Mouse (Mus musculus) lung, embryonic 16.5 days (tissue): ENCODE measurements at regions not wholly inside any gene's neighbourhood (a gene's known extent, or its start where the extent isn't known, plus 50 kb on each side); places are given as distances from the start of the nearest gene placed in this dataset.
"Not testable (repeated sequence)": the region's sequence is repeated elsewhere in the genome, so short reads cannot be mapped to it uniquely, and the experiment has no call there.

Source experiments
- ATAC-seq: fragments of 200-750 bp; cut with Nextera tagmentation; 2 replicates; pipeline ENCODE4 v1.8.0; 2017; ENCODE audit warnings: low read depth, mild to moderate bottlenecking, moderate library complexity
- H3K27ac ChIP-seq: fragments of 300-500 bp; sonication (generic); 2 replicates; pipeline ENCODE4 v1.5.1; 2014; ENCODE audit warnings: mild to moderate bottlenecking, control low read depth, low read length
- H3K27me3 ChIP-seq: fragments of 300-500 bp; sonication (generic); 2 replicates; pipeline ENCODE4 v1.6.1; 2014; ENCODE audit warnings: low read depth, low read length, mixed read lengths; ENCODE audit not compliant: control insufficient read depth, insufficient read depth
- H3K36me3 ChIP-seq: fragments of 300-500 bp; sonication (generic); 2 replicates; pipeline ENCODE4 v1.6.1; 2014; ENCODE audit warnings: low read length; ENCODE audit not compliant: control insufficient read depth, insufficient read depth
- H3K4me1 ChIP-seq: fragments of 300-500 bp; sonication (generic); replicated peaks from 2 replicates; pipeline ENCODE4 v1.6.1; 2014; ENCODE audit warnings: low read length, mixed read lengths; ENCODE audit not compliant: control insufficient read depth, insufficient read depth
- H3K4me2 ChIP-seq: fragments of 300-500 bp; sonication (generic); 2 replicates; pipeline ENCODE4 v1.6.1; 2014; ENCODE audit warnings: low read depth, low read length, control low read depth
- H3K4me3 ChIP-seq: fragments of 300-500 bp; sonication (generic); 2 replicates; pipeline ENCODE4 v1.5.1; 2014; ENCODE audit warnings: mild to moderate bottlenecking, low read length, control low read depth
- H3K9ac ChIP-seq: fragments of 300-500 bp; sonication (generic); 2 replicates; pipeline ENCODE4 v1.6.1; 2014; ENCODE audit warnings: low read length, control low read depth
- H3K9me3 ChIP-seq: fragments of 300-500 bp; sonication (generic); 2 replicates; pipeline ENCODE4 v1.6.1; 2016; ENCODE audit warnings: low read length; ENCODE audit not compliant: control insufficient read depth
- WGBS: fragments of 180-500 bp; shearing (Covaris S2); extraction: QIAGEN DNeasy Blood & Tissue Kit; methylation state at CpG from one replicate; pipeline ENCODE4 v1.1.7; 2014; 5-methylcytosine and 5-hydroxymethylcytosine counted together

DNA sequence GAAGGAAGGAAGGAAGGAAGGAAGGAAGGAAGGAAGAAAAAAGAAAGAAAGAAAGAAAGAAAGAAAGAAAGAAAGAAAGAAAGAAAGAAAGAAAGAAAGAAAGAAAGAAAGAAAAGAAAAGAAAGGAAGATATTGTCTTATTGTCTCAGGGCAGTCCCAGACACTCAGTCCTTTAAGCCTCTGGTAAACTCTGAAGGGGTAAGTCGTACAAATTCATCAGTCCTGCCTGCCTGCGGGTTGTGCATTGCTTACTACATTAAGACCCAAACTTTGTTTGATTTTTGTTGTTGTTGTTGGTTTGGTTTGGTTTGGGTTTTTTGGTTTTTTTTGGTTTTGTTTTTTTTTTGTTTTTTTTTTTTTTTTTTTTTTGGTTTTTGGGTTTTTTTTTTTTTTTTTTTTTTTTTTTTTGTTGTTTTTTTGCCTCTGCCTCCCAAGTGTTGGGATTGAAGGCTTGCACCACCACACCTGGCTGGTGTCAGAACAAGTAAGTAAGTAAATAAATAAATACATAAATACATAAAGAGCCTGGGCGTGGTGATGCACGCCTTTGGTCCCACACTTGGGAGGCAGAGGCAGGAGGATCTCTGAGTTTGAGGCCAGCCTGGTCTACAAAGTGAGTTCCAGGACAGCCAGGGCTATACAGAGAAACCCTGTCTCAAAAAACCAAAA, 1365.2 kb downstream of the Zfp704 start:
- H3K36me3 ChIP-seq, ATAC-seq, H3K9me3 ChIP-seq, H3K4me1 ChIP-seq, H3K4me2 ChIP-seq, H3K27me3 ChIP-seq, H3K4me3 ChIP-seq, H3K9ac ChIP-seq, H3K27ac ChIP-seq: not testable (repeated sequence)
- 83% methylated on average over 4 of the region's 4 CpGs for WGBS

DNA sequence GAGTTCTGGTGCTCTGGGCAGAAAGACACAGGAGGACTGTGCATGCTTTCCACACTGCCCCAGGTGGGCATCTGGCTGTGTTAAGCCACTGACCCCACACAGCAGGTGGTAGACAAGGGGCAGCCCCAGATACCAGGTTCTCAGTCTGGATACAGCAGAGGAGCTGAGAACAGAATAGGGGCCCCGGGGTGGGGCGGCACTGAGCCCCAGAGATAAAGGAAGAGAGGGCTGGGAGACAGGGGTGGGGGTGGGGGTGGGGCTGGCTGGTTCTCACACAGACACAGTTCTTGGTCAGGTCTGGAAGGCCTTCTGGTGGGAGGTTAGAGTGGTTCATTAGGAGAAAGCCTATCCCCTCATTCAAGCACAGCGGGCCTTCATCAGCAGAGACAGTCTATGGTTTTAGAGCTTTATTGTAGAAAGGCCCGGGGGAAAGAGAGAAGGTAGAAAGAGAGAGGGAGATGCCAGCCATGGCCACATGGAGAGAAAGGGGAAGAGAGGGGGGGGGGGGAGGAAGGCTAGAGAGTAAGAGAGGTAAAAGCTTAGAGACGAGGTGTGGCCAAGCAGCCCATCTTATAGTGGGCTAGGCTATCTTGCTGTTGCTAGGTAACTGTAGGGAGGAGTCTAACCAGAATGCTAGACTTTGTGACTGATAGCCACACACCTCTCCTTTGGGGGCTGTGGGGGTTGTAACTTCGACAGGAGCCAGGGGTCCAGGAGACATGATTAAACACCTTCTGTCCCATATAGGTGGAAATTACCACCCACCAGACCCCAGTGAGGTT, 1403.1 kb downstream of the Zfp704 start:
- Histone ChIP-seq H3K9me3 (no peaks in the 10 kb centered on the region), H3K27ac (no peak overlapping the region), H3K4me1 (no peaks in the 10 kb centered on the region), H3K27me3 (no peaks in the 10 kb centered on the region), H3K9ac (no peak overlapping the region), H3K36me3 (no peaks in the 10 kb centered on the region), H3K4me2 (no peak overlapping the region), H3K4me3 (no peak overlapping the region)
- WGBS, result 67% methylated on average over 6 of the region's 6 CpGs
- ATAC-seq, result no peak

DNA sequence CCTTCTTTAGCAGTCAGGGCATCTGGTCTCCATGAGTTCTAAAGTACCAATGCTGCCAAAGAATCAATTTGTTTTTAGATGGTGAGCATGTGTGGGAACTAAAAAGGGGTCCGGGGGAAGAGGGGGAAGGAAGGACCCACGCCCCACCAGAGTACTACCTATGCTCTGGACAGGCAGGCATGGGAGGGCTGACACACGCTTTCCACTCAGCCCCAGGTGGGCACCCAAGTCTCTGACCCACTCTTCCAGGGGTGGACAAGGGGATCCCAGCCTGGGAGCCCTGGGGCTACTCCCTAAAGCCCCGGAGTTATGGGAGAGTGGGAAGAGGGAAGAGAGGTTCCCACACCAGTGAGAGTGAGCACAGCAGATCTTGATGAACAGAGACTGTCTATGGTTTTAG, 1446.9 kb downstream of the Zfp704 start:
- Histone ChIP-seq H3K4me1 (no peaks in the 10 kb centered on the region), H3K4me2 (no peak overlapping the region)
- WGBS, result 71% methylated on average over 4 of the region's 4 CpGs

DNA sequence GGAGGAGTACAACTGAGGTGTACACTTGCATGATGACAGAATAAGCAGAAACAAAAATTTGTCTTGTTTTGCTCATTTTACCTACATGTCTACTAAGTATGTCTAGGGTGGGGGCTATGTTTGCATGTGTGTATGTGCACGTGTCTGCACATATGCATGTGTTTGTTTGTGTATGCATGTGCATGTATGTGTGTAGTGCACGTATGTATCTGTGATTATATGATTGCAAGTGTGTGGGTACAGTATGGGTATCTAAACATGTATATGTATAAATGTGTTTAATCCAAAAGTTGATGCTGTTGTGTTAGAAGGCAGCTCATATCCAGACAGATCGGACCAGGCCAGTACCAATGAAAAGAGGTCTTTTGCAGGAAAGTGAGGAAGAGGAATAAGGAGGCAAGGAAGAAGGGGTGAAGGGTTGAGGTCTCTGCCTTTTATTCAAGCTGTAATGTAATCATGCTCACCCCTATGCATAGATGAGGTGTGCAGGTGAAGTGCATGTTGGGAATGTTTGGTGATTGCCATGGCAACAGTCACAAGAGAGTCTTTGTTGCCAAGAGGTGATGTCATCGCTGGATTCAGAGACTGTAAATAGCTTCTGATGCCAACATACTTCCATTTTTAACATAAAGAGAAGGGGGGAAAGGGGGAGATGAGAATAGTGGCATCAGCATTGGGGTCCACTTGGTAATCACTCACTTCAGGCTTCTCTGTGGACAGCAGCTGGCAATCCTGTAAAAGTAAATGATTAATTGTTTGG, 1447.7 kb downstream of the Zfp704 start:
- ATAC-seq, result no peak
- Histone ChIP-seq H3K36me3 (no peaks in the 10 kb centered on the region), H3K4me2 (no peak overlapping the region), H3K4me1 (no peaks in the 10 kb centered on the region), H3K9me3 (no peaks in the 10 kb centered on the region), H3K27me3 (no peaks in the 10 kb centered on the region), H3K9ac (no peak overlapping the region), H3K27ac (no peak overlapping the region), H3K4me3 (no peak overlapping the region)
- WGBS, result 80% methylated on average over 4 of the region's 4 CpGs

More for the DNA sequence above, 1446.9 kb downstream of the Zfp704 start:
- Histone ChIP-seq H3K27ac (no peak overlapping the region), H3K27me3 (no peaks in the 10 kb centered on the region), H3K9me3 (no peaks in the 10 kb centered on the region), H3K9ac (no peak overlapping the region), H3K36me3 (no peaks in the 10 kb centered on the region), H3K4me3 (no peak overlapping the region)
- no peak for ATAC-seq

DNA sequence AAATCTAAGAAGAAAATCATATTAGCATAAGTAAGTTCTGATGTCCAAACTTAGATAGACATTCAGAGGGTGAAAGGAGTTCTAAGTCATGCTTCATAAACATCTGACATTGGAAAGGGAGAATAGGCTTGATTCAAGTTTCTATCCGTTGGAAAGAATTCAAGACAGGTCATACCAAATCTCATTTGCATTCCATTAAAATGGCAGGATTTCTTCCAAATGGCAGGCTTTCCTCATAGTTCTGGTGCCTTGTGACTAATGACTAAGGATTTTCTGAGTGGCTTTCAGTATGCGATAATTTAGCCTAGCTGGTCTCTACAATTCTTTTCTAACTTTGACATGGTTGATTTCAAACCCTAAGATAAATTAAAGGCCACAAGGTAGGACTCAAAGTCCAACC, 1466.9 kb downstream of the Zfp704 start:
- Histone ChIP-seq H3K4me3 (no peak overlapping the region), H3K9me3 (no peaks in the 10 kb centered on the region), H3K27me3 (no peaks in the 10 kb centered on the region), H3K9ac (no peak overlapping the region), H3K4me2 (no peak overlapping the region), H3K27ac (no peak overlapping the region), H3K4me1 (no peaks in the 10 kb centered on the region), H3K36me3 (no peaks in the 10 kb centered on the region)
- no peak for ATAC-seq
- WGBS, result 67% methylated on average over 2 of the region's 2 CpGs

DNA sequence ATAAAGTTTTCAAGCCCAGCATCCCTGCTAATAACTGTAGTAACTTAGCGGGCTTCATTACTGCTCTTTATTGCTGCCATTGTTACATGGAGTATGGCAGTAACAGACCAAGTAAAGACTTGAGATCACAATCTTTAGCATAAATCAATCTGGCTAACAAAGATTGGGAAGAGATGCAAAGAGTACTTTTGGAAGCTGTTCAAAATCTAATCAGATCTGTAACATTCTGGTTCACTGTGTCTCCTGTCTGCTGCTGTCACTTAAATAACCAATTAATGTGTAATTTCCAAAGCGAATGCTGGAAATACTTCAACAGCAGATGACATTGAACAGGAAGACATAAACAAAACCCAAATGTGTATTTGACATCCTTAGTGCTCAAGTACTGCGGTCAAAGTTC, 1467.7 kb downstream of the Zfp704 start:
- 56% methylated on average over 3 of the region's 3 CpGs for WGBS
- H3K9ac ChIP-seq, result no peak overlapping the region
- H3K4me3 ChIP-seq, result no peak overlapping the region
- H3K4me1 ChIP-seq, result no peaks in the 10 kb centered on the region
- ATAC-seq, result peak; percentile 36; the same call in 1 of the 2 replicates
- no peak overlapping the region for H3K27ac ChIP-seq
- no peaks in the 10 kb centered on the region for H3K27me3 ChIP-seq
- no peaks in the 10 kb centered on the region for H3K36me3 ChIP-seq
- no peaks in the 10 kb centered on the region for H3K9me3 ChIP-seq
- no peak overlapping the region for H3K4me2 ChIP-seq

DNA sequence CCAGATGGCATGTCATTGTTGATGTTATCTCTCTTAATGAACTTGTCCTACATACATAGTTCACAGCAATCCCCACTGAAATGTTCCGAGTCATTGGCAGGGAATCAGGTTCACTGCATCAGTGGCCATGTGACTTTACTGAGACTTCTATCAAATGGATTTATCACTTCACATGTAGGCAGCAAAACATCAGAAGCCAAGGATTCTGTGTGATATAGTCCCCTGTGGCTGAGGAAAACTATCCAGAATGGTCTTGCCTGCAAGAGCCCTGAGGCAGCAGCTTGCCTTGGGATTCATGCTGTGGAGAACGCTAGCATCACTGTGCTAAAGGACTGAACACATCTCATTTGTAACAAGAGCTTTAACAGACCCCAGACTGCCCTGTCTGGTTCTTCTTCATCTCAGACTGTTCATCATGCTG, 1468.2 kb downstream of the Zfp704 start:
- no peaks in the 10 kb centered on the region for H3K4me1 ChIP-seq
- 0 out of 2 replicates have a peak, but pooled peaks have one; percentile 17 for ATAC-seq
- 48% methylated on average over 2 of the region's 2 CpGs for WGBS

DNA sequence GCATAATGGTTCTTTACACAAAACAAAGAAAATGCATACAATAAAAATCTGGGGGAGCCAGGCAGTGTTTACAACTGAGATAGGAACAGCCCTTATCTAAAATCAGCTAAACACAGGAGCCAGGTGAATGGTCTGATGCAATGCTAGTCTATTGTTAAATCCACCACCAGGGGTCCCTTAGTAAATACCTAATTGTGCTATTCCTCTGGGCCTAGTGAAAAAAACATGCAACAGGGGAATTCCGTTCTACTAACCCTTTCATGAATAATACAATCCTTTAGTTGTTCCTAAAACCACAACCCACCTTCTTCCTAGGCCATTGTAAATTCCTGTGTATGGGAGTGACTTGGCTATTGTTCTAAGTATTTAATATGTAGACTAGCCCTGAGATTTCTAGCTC, 1486.2 kb downstream of the Zfp704 start:
- not testable (repeated sequence) for H3K36me3 ChIP-seq, H3K9me3 ChIP-seq, ATAC-seq, H3K9ac ChIP-seq, H3K4me1 ChIP-seq, H3K27me3 ChIP-seq, H3K27ac ChIP-seq, H3K4me3 ChIP-seq, H3K4me2 ChIP-seq
- 31% methylated on average over 1 of the region's 1 CpGs for WGBS

More for the DNA sequence above, 1468.2 kb downstream of the Zfp704 start:
- Histone ChIP-seq H3K27ac (no peak overlapping the region), H3K9ac (no peak overlapping the region), H3K36me3 (no peaks in the 10 kb centered on the region), H3K4me2 (no peak overlapping the region), H3K9me3 (no peaks in the 10 kb centered on the region), H3K4me3 (no peak overlapping the region), H3K27me3 (no peaks in the 10 kb centered on the region)

DNA sequence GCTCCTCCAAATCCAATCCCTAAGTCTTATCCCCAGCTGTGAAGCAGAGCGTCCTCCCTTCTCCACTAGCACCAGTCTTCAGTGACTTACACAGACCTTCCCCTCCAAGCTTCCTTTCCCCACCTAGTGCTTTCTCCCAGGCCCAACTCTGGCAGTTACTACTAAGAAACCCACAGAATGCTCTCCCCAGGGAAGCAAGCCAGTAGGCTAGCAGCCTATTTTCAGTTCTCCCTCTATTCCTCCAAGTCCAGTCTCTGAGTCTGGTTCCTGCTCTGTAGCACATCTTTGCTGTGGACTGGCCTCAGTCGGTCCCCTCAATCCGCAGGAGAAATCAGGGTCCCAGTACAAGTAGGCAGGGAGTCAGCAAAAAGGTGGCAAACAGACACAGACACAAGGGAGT, 1486.7 kb downstream of the Zfp704 start:
- Histone ChIP-seq H3K9ac (no peak overlapping the region), H3K36me3 (no peaks in the 10 kb centered on the region), H3K9me3 (no peaks in the 10 kb centered on the region), H3K27ac (no peak overlapping the region), H3K4me1 (no peaks in the 10 kb centered on the region), H3K4me2 (no peak overlapping the region), H3K4me3 (no peak overlapping the region), H3K27me3 (no peaks in the 10 kb centered on the region)
- 57% methylated on average over 3 of the region's 3 CpGs for WGBS
- ATAC-seq, result no peak
